Mouse (Mus musculus) heart, postnatal 0 days (tissue): ENCODE data around the gene March8. TPM values are rescaled to one million over a fixed set of nuclear protein-coding genes. Genes with fewer than 3 reads are reported as not detected.

ENCODE experiments used
- ATAC-seq: fragments of 200-750 bp; cut with Nextera tagmentation; 2 replicates; pipeline ENCODE4 v1.8.0; 2017; ENCODE audit warnings: low read depth, moderate number of reproducible peaks, moderate library complexity; ENCODE audit not compliant: insufficient read depth
- DNase-seq: peaks from one replicate; pipeline ENCODE4 v3.0.0-alpha.2; 2016; ENCODE audit warnings: low spot score
- H3K27ac ChIP-seq: fragments of 300-500 bp; sonication (generic); 2 replicates; pipeline ENCODE4 v1.5.1; 2014; ENCODE audit warnings: low read depth, mild to moderate bottlenecking
- H3K27me3 ChIP-seq: fragments of 300-500 bp; sonication (generic); 2 replicates; pipeline ENCODE4 v1.6.1; 2014; ENCODE audit warnings: low read length, mixed read lengths; ENCODE audit not compliant: control insufficient read depth, insufficient read depth
- H3K36me3 ChIP-seq: fragments of 300-500 bp; sonication (generic); replicated peaks from 2 replicates; pipeline ENCODE4 v1.6.1; 2014; ENCODE audit warnings: low read length, mixed read lengths; ENCODE audit not compliant: control insufficient read depth, insufficient read depth
- H3K4me1 ChIP-seq: fragments of 300-500 bp; sonication (generic); 2 replicates; pipeline ENCODE4 v1.6.1; 2014; ENCODE audit warnings: antibody characterized with exemption; ENCODE audit not compliant: control insufficient read depth, insufficient read depth
- H3K4me2 ChIP-seq: fragments of 300-500 bp; sonication (generic); 2 replicates; pipeline ENCODE4 v1.6.1; 2014; ENCODE audit warnings: low read depth, mild to moderate bottlenecking, low read length, moderate library complexity
- H3K4me3 ChIP-seq: fragments of 300-500 bp; sonication (generic); 2 replicates; pipeline ENCODE4 v1.5.1; 2014; ENCODE audit warnings: low read depth, low read length
- H3K9ac ChIP-seq: fragments of 300-500 bp; sonication (generic); replicated peaks from 2 replicates; pipeline ENCODE4 v1.6.1; 2014; ENCODE audit warnings: low read depth, low read length, mixed read lengths
- H3K9me3 ChIP-seq: fragments of 300-500 bp; sonication (generic); replicated peaks from 2 replicates; pipeline ENCODE4 v1.6.1; 2016; ENCODE audit warnings: low read length; ENCODE audit not compliant: control insufficient read depth
- CTCF ChIP-seq: IDR thresholded peaks from 2 replicates; pipeline ENCODE4 v1.5.1; 2016; ENCODE audit warnings: antibody characterized with exemption, control low read depth, low read depth
- EP300 ChIP-seq: IDR thresholded peaks from 2 replicates; pipeline ENCODE4 v1.6.1; 2016; ENCODE audit warnings: antibody characterized with exemption, low read depth
- WGBS: fragments of 180-500 bp; shearing (Covaris S2); extraction: QIAGEN DNeasy Blood & Tissue Kit; methylation state at CpG from one replicate; pipeline ENCODE4 v1.1.7; 2014; 5-methylcytosine and 5-hydroxymethylcytosine counted together
- polyA plus RNA-seq: library from polyadenylated mRNA; unstranded; fragments of >200 nt; fragmentation: Nextera tagmentation; extraction: Ambion mirVana; gene quantifications from 2 replicates; pipeline ENCODE4 v1.2.1, GENCODE M21; 2015
- total RNA-seq: library from RNA; depleted of rRNA; stranded (reverse); fragments of >200 nt; gene quantifications from 2 replicates; pipeline ENCODE4 v1.2.3, GENCODE M21; 2014; ENCODE audit warnings: low replicate concordance

The March8 gene
- total and polyA plus RNA-seq, 2 experiments from 2014 or later = 17.3 to 73.6 TPM

DNA sequence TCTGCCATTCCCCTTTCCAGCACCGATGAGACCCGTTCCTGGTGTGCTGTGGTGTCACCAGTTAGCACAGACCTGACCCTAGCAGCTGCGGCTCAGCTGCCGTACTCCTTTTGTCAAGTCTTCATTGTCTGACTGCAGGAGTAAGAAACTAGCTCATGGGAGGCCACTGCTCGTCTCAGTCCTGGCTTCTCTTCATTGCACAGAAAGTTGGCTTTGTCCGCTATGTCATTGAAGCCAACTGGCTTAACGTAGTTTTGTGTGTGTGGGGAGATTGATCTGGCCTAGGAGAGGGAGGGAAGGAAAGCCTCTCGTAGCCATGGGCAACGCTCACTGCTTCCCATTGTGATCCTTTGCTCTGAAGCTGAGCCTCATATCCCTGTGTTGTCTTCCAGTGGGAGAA, 67.4 kb downstream of the March8 start:
- Histone ChIP-seq H3K27me3 (no peaks in the 10 kb centered on the region), H3K9me3 (no peaks in the 10 kb centered on the region), H3K36me3 (peaks cover 37% of the 10 kb centered on the region), H3K4me2 (no peak overlapping the region), H3K27ac (no peak overlapping the region), H3K4me1 (no peaks in the 10 kb centered on the region), H3K4me3 (no peak overlapping the region), H3K9ac (no peak overlapping the region)
- DNase-seq (no peak), ATAC-seq (no peak)
- TF ChIP-seq EP300 (no peak), CTCF (no peak)
- WGBS = 92% methylated on average over 9 of the region's 9 CpGs

DNA sequence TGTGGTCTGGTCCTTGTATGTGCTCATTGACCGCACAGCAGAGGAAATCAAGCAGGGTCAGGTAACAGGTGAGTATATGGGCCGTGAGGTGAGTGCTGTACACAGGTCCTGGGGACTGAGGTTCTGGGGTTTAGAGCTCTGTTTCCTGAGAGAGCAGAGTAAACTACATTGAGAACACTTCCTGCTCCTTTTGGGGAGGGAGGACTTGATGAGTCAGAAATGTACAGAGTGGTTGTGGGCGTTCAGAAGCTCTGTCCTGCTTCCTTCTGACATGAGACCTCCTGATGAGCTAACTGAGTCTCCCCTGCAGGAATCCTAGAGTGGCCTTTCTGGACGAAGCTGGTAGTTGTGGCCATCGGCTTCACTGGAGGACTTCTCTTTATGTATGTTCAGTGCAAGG, 67.9 kb downstream of the March8 start:
- Histone ChIP-seq H3K4me1 (no peaks in the 10 kb centered on the region), H3K36me3 (peaks cover 42% of the 10 kb centered on the region), H3K9ac (no peak overlapping the region), H3K27ac (no peak overlapping the region), H3K4me3 (no peak overlapping the region), H3K27me3 (no peaks in the 10 kb centered on the region), H3K9me3 (no peaks in the 10 kb centered on the region), H3K4me2 (no peak overlapping the region)
- ATAC-seq (no peak), DNase-seq (no peak)
- TF ChIP-seq CTCF (no peak), EP300 (no peak)
- 82% methylated on average over 5 of the region's 5 CpGs for WGBS

DNA sequence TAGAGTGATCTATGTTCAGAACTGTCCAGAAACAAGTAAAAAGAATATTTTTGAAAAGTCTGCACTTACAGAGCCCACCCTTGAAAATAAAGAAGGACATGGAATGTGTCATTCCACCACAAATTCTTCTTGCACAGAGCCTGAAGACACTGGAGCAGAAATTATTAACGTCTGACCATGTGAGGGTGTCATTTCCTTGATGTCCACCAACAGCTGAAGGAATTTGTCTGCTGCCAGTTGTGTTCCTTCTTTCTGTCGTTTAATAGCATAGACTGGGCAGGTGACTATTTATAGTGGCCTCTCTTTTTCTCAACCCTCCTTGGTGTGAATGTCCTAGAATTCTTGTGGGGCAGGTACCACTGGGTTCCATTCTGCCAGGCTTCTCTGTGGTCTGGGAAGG, 68.3 kb downstream of the March8 start:
- H3K4me2 ChIP-seq = no peak overlapping the region
- H3K27me3 ChIP-seq = no peaks in the 10 kb centered on the region
- DNase-seq (no peak), ATAC-seq (no peak)
- no peak for TF ChIP-seq EP300
- TF ChIP-seq CTCF = no peak
- H3K27ac ChIP-seq = no peak overlapping the region
- no peaks in the 10 kb centered on the region for H3K9me3 ChIP-seq
- H3K4me1 ChIP-seq = no peaks in the 10 kb centered on the region
- 53% methylated on average over 2 of the region's 2 CpGs for WGBS
- H3K4me3 ChIP-seq = no peak overlapping the region
- peaks cover 40% of the 10 kb centered on the region for H3K36me3 ChIP-seq
- H3K9ac ChIP-seq = no peak overlapping the region

DNA sequence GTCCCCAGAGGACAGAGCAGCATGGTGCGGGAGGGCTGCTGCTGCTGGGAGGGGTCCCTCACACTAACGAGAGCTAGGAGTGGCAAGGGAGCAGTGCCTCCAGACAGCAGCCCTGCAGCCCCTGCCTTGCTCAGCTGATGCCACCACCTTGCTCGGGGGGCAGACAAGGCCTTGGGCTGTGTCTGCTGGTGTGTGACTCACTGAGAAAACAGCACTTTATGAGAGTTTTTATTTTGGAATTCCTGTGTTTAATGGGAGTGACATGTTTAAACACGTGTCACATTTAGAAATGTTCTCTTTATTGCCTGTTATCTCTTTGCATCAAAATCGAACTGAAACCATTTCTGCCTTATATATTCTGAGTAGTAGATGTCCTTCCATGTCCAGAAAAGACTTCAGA, 68.9 kb downstream of the March8 start:
- WGBS = 73% methylated on average over 5 of the region's 5 CpGs
- Histone ChIP-seq H3K4me1 (no peaks in the 10 kb centered on the region), H3K4me2 (no peak overlapping the region), H3K9me3 (no peaks in the 10 kb centered on the region), H3K27ac (no peak overlapping the region), H3K36me3 (peaks cover 35% of the 10 kb centered on the region), H3K27me3 (no peaks in the 10 kb centered on the region), H3K4me3 (no peak overlapping the region), H3K9ac (no peak overlapping the region)
- DNase-seq = no peak
- no peak for ATAC-seq
- TF ChIP-seq EP300 = no peak
- TF ChIP-seq CTCF = no peak

DNA sequence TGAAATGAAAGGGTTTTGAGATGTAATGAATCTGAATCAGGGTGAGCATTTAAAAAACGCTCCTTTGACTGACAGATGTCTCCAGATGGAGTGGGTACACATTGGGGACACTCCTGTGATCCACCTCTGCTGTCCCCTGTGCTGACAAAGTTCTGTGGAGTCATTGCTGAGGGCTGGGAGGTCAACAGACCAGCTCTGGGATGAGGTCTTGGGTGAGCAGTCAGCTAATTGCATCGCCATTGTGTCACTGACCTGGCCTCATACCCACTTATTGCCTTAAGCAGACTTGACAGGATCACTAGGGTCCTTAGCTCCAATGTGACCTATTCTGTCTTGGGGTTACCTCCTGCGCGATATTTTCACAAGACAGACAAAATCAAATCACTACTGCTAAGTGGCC, 69.4 kb downstream of the March8 start:
- Histone ChIP-seq H3K9me3 (no peaks in the 10 kb centered on the region), H3K27me3 (no peaks in the 10 kb centered on the region), H3K27ac (no peak overlapping the region), H3K36me3 (peaks cover 34% of the 10 kb centered on the region), H3K4me1 (no peaks in the 10 kb centered on the region), H3K4me2 (no peak overlapping the region), H3K4me3 (no peak overlapping the region), H3K9ac (no peak overlapping the region)
- ATAC-seq = no peak
- TF ChIP-seq CTCF (no peak), EP300 (no peak)
- 91% methylated on average over 4 of the region's 4 CpGs for WGBS
- DNase-seq = no peak

DNA sequence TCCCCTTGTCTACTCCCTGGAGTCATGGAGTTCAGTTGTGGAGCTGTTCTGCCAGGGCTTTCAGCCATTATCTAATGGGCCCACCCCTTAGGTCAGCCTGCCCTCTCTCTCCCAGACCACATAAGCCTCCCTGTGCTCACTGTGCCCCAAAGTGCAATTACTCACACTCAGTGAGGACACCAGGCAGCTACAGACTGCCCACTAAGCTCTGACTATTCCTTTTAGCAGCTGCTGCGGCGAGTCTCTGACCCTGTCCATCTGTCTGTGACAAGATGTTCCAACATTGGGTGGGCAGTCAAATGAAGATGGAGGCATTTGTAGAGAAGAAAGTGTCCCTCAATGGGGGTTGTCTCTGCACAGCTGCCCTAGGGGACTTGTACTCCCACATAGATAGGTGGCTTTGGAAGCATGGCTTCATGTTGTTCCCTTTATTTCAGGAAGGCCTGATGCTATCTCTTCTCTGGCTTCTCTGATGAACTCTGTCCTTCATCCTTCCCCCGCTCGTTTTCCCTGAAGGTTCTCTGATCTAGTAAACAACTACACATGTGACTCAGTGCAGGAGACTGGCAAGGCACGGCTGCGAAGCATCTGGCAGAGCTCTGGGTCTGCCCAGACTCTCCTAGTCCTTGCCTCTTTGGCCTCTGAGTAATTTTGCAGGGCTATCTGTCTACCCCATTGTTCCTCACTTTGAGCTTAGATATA, 70.3 kb downstream of the March8 start:
- Histone ChIP-seq H3K9me3 (no peaks in the 10 kb centered on the region), H3K27me3 (no peaks in the 10 kb centered on the region), H3K4me3 (no peak overlapping the region), H3K9ac (no peak overlapping the region), H3K4me1 (no peaks in the 10 kb centered on the region), H3K27ac (no peak overlapping the region), H3K36me3 (peaks cover 39% of the 10 kb centered on the region), H3K4me2 (no peak overlapping the region)
- no peak for TF ChIP-seq EP300
- no peak for TF ChIP-seq CTCF
- DNase-seq (no peak), ATAC-seq (no peak)
- 81% methylated on average over 6 of the region's 6 CpGs for WGBS
